Mouse (Mus musculus) liver, embryonic 12.5 days (tissue): ENCODE data around the gene Ksr2. TPM values are rescaled to one million over a fixed set of nuclear protein-coding genes. Genes with fewer than 3 reads are reported as not detected.
A peak's percentile ranks its signal among the peaks of the same experiment; 100 is the strongest.
"Not testable (repeated sequence)": the region's sequence is repeated elsewhere in the genome, so short reads cannot be mapped to it uniquely, and the experiment has no call there.

Experiments used
- ATAC-seq: fragments of 200-750 bp; cut with Nextera tagmentation; 2 replicates; pipeline ENCODE4 v1.8.0; 2017; ENCODE audit warnings: moderate number of reproducible peaks, mild to moderate bottlenecking, moderate library complexity
- H3K27ac ChIP-seq: fragments of 300-500 bp; sonication (generic); 2 replicates; pipeline ENCODE4 v1.5.1; 2016; ENCODE audit warnings: mild to moderate bottlenecking
- H3K27me3 ChIP-seq: fragments of 300-500 bp; sonication (generic); replicated peaks from 2 replicates; pipeline ENCODE4 v1.6.1; 2016; ENCODE audit warnings: mild to moderate bottlenecking, moderate library complexity
- H3K36me3 ChIP-seq: fragments of 300-500 bp; sonication (generic); 2 replicates; pipeline ENCODE4 v1.6.1; 2016; ENCODE audit warnings: mild to moderate bottlenecking, moderate library complexity
- H3K4me1 ChIP-seq: fragments of 300-500 bp; sonication (generic); 2 replicates; pipeline ENCODE4 v1.6.1; 2016
- H3K4me2 ChIP-seq: fragments of 300-500 bp; sonication (generic); 2 replicates; pipeline ENCODE4 v1.6.1; 2016; ENCODE audit warnings: mild to moderate bottlenecking, moderate library complexity
- H3K4me3 ChIP-seq: fragments of 300-500 bp; sonication (generic); 2 replicates; pipeline ENCODE4 v1.5.1; 2016; ENCODE audit warnings: mild to moderate bottlenecking, moderate library complexity
- H3K9ac ChIP-seq: fragments of 300-500 bp; sonication (generic); 2 replicates; pipeline ENCODE4 v1.6.1; 2016; ENCODE audit warnings: mild to moderate bottlenecking, moderate library complexity
- H3K9me3 ChIP-seq: fragments of 300-500 bp; sonication (generic); replicated peaks from 2 replicates; pipeline ENCODE4 v1.6.1; 2016; ENCODE audit warnings: mild to moderate bottlenecking, moderate library complexity
- WGBS: fragments of 180-500 bp; shearing (Covaris S2); methylation state at CpG from one replicate; pipeline ENCODE4 v1.1.7; 2016; ENCODE audit not compliant: insufficient replicate concordance; 5-methylcytosine and 5-hydroxymethylcytosine counted together
- polyA plus RNA-seq: library from polyadenylated mRNA; unstranded; fragments of >200 nt; fragmentation: Nextera tagmentation; extraction: Ambion mirVana; gene quantifications from 2 replicates; pipeline ENCODE4 v1.2.1, GENCODE M21; 2016

Gene Ksr2
- polyA plus RNA-seq, 1 experiment from 2014 or later = not detected

DNA sequence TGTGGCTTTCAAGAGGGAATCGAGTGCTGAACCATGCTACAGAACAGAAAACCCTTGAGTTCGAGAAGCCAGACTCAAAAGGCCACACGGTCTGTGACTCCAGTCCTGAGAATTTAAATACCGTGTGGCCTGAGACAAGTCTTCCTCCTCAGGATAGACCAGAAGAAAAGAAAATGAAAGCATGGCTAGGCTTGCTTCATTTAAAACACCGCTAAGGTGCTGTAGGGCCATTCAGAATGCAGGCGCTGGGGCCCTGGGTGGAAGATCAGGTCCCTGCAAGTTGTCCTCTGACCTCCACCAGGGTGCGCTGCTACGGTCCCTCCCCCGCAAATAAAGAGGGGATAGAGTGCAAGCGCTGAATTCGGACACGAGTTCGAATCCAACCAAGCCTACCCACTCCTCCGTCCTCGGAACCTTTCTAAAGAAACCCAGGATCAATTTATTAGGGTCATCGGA lies 25.5 kb upstream of the Ksr2 start:
- peak; percentile 72 for ATAC-seq
- 8% methylated on average over 16 of the region's 16 CpGs for WGBS

DNA sequence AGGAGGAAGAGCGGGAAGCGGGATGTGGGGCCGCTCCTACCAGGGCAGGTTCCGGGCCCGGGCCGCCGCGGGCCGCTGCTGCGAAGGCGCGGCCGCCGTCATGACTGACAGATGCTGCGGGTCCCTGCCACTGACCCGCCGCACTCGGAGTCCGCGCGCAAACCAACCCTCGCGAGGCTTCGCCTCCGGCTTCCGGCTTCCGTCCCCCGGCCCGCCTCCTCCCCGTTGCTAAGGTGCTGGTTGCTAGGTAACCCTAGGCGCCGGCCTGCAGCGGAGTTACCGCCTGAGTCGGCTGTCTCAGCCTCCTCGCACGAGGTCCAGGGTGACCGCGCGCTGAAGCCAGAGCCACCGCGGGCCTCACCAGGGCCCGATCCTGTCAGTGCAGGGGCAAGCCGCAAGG lies 24.9 kb upstream of the Ksr2 start, which contains the start of gene Rfc5:
TSS of gene Rfc5 (minus strand) at position 171 of the 400 bp plus-strand sequence.
- Histone ChIP-seq H3K27me3 (no peaks in the 10 kb centered on the region), H3K9me3 (peaks cover 6% of the 10 kb centered on the region), H3K4me1 (peaks cover 27% of the 10 kb centered on the region), H3K9ac (peak within 1 kb of the TSS; percentile 87), H3K4me3 (peak within 1 kb of the TSS; percentile 82), H3K4me2 (peak within 1 kb of the TSS; percentile 82), H3K36me3 (peaks cover 34% of the 10 kb centered on the region), H3K27ac (peak within 1 kb of the TSS; percentile 76)
- ATAC-seq = peak; percentile 92
- under 1% methylated on average over 44 of the region's 44 CpGs for WGBS

More for the DNA sequence above, 25.5 kb upstream of the Ksr2 start:
- Histone ChIP-seq H3K4me1 (peaks cover 27% of the 10 kb centered on the region), H3K9me3 (peaks cover 6% of the 10 kb centered on the region), H3K36me3 (peaks cover 40% of the 10 kb centered on the region), H3K4me3 (peak overlapping the region; percentile 82), H3K27me3 (no peaks in the 10 kb centered on the region), H3K4me2 (peak overlapping the region; percentile 82), H3K27ac (peak overlapping the region; percentile 76), H3K9ac (peak overlapping the region; percentile 87)

DNA sequence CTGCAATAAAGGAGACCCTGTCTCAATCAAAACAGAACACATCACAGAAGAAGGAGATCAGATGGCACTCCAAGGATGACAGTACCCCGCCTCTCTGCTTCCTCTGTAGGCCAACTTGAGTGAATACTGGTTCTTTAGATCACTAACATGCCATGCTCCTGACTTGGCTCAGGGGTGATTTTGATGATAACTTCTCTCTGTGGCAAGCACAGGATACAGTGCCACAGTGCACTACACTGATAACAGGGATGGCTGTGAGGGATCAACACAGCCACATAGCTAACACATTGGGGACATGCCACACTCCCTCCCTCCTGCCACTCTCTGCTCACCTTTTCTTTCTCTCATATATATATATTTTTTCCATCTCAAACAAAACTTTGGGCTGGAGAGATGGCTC lies 22.9 kb upstream of the Ksr2 start:
- WGBS = 50% methylated on average over 1 of the region's 1 CpGs
- Histone ChIP-seq H3K4me2 (no peak overlapping the region), H3K9ac (no peak overlapping the region), H3K27me3 (no peaks in the 10 kb centered on the region), H3K9me3 (peaks cover 6% of the 10 kb centered on the region), H3K27ac (no peak overlapping the region), H3K36me3 (peaks cover 14% of the 10 kb centered on the region), H3K4me1 (peaks cover 27% of the 10 kb centered on the region), H3K4me3 (no peak overlapping the region)
- ATAC-seq = no peak

DNA sequence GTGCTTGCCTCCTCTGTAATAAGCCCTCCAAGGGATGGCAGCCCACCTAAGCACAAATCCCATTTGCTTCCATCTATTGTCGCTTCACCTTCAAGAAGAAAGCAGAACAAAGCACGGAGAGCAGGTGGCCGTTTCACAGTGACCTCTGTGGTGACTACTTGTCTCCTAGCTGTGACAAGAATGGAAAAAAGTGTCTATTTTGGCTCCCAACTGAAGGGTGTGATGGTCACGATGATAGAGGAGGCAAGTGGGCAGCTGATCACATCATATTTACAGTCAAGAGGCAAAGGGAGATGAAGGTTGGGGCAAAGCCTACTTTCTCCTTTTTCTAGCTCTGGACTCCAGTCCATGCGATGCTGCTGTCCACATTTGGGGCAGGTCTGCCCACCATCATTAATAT lies 18.0 kb upstream of the Ksr2 start:
- no peaks in the 10 kb centered on the region for H3K27me3 ChIP-seq
- 65% methylated on average over 5 of the region's 5 CpGs for WGBS

DNA sequence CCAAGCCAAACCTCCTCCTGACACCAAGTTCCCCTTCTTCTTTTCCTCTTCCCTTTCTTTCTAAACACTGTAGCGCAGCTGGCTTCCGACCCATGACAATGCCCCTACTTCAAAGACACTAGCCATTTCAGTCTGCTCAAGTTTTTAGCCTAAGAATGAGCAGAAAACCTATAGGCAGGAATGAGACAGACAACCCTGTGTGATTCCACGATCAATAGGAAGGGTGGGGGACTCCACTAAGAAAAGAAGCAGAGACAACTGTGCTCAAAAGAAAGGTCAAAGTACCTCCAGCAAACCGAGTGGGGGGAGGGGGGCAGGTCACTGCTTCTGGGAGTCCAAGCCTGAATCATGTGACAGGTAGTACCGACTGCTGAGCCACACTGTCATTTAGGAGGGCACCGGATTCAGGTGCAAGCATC lies 17.2 kb upstream of the Ksr2 start:
- ATAC-seq = no peak
- Histone ChIP-seq H3K4me3 (no peak overlapping the region), H3K27me3 (no peaks in the 10 kb centered on the region), H3K4me1 (peaks cover 12% of the 10 kb centered on the region), H3K36me3 (no peaks in the 10 kb centered on the region), H3K9me3 (peaks cover 6% of the 10 kb centered on the region), H3K27ac (0 out of 2 replicates have a peak overlapping the region, but pooled peaks have one; percentile 8), H3K9ac (no peak overlapping the region), H3K4me2 (no peak overlapping the region)
- WGBS = 53% methylated on average over 6 of the region's 6 CpGs

More for the DNA sequence above, 18.0 kb upstream of the Ksr2 start:
- H3K36me3 ChIP-seq = no peaks in the 10 kb centered on the region
- H3K4me3 ChIP-seq = no peak overlapping the region
- peaks cover 6% of the 10 kb centered on the region for H3K9me3 ChIP-seq
- H3K27ac ChIP-seq = no peak overlapping the region
- ATAC-seq = no peak
- H3K4me1 ChIP-seq = peaks cover 12% of the 10 kb centered on the region
- H3K4me2 ChIP-seq = no peak overlapping the region
- H3K9ac ChIP-seq = no peak overlapping the region

DNA sequence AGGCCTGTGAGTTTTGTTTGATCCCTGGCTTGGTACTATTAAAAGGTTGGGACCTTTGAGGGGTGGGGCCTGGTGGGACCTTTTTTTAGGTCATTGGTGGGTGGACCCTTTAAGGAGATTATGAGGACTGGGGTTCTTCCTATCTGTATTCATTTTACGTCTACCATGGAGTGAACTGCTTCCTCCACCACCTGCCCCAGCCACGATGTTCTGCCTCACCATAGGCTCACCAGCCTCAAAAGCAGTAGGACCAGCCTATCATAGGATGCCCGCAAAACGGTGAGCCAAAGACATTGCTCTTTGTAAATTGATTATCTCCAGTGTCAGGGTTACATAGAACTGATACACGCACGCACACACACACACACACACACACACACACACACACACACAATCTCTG lies 16.4 kb upstream of the Ksr2 start:
- no peak overlapping the region for H3K27ac ChIP-seq
- WGBS = 54% methylated on average over 6 of the region's 6 CpGs
- H3K27me3 ChIP-seq = no peaks in the 10 kb centered on the region
- peaks cover 6% of the 10 kb centered on the region for H3K9me3 ChIP-seq
- no peak overlapping the region for H3K9ac ChIP-seq
- H3K4me3 ChIP-seq = no peak overlapping the region
- H3K4me1 ChIP-seq = peaks cover 12% of the 10 kb centered on the region
- H3K36me3 ChIP-seq = no peaks in the 10 kb centered on the region
- no peak for ATAC-seq
- H3K4me2 ChIP-seq = no peak overlapping the region

DNA sequence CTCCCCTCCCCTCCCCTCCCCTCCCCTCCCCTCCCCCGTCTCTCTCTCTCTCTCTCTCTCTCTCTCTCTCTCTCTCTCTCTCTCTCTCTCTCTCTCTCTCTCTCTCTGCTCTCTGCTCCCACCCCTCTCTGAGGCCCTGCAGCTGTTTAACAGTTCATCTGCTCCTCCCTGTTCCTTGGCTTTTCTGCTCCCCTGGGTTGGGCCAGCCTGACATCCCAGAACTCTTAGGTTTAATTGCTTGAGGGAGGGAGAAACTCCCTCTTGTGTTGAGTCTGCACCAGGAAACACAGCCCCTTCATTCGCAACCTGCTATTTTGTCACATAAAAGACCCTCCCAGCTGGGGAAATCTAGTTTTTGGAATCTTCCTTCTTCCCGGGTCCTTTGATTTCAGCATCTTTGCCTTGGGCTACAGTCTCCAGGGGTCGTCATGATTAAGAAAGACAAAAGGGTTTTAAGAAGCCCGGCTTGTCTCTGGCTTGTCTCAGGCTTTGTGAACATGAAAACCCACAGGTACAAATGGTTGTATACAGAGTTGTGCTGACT lies 15.7 kb upstream of the Ksr2 start:
- no peak overlapping the region for H3K9ac ChIP-seq
- peaks cover 12% of the 10 kb centered on the region for H3K4me1 ChIP-seq
- H3K27me3 ChIP-seq = peaks cover 6% of the 10 kb centered on the region; the same call in 1 of the 2 replicates
- H3K4me2 ChIP-seq = no peak overlapping the region
- H3K9me3 ChIP-seq = peaks cover under 1% of the 10 kb centered on the region; the same call in 1 of the 2 replicates
- H3K27ac ChIP-seq = no peak overlapping the region
- no peak overlapping the region for H3K4me3 ChIP-seq
- no peaks in the 10 kb centered on the region for H3K36me3 ChIP-seq
- 56% methylated on average over 4 of the region's 5 CpGs for WGBS
- ATAC-seq = no peak

DNA sequence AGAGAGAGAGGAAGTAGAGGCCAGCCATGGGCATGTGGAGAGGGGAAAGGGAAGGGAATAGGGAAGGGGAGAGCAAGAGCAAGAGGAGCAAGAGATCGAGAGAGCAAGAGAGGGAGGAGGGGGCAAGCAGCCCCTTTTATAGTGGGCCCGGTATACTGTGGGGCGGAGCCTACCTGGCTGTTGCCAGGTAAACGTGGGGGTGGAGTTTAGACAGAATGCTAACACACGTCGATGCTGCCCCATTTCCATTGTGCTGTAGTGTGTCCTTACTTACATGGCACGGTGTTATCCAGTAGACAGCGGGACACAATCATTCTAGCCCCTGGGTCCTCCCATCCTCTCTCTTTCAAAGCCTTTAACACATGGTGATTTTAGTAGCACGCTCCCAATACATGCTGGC lies 14.5 kb upstream of the Ksr2 start:
- Histone ChIP-seq H3K36me3 (no peaks in the 10 kb centered on the region), H3K27me3 (peaks cover 8% of the 10 kb centered on the region; the same call in 1 of the 2 replicates), H3K4me2 (no peak overlapping the region), H3K4me1 (peaks cover 12% of the 10 kb centered on the region), H3K4me3 (no peak overlapping the region), H3K27ac (no peak overlapping the region), H3K9me3 (no peaks in the 10 kb centered on the region), H3K9ac (no peak overlapping the region)
- ATAC-seq = no peak
- 63% methylated on average over 9 of the region's 9 CpGs for WGBS

DNA sequence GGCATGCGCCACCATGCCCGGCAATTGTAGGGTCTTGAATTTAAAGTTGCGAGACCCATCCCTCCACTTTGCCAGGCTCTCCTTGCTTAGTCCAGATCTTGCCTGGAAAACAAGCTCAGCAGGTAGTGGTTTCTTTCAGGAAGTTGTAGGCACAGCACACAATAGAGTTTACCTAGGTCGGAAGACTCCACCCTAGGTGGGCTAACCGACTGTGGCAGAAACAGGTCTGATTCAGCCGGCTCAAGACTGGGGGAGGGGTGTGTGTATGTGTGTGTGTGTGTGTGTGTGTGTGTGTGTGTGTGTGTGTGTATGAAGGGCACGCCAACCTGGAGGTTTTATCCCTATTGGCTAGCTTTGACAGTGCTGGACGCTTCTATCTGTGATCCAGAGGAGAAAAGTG lies 10.2 kb upstream of the Ksr2 start:
- H3K4me2 ChIP-seq = no peak overlapping the region
- H3K4me3 ChIP-seq = no peak overlapping the region
- no peak for ATAC-seq
- H3K27ac ChIP-seq = no peak overlapping the region
- H3K27me3 ChIP-seq = peaks cover 8% of the 10 kb centered on the region; the same call in 1 of the 2 replicates
- WGBS = 77% methylated on average over 8 of the region's 8 CpGs
- no peaks in the 10 kb centered on the region for H3K4me1 ChIP-seq
- no peak overlapping the region for H3K9ac ChIP-seq
- no peaks in the 10 kb centered on the region for H3K9me3 ChIP-seq
- no peaks in the 10 kb centered on the region for H3K36me3 ChIP-seq

DNA sequence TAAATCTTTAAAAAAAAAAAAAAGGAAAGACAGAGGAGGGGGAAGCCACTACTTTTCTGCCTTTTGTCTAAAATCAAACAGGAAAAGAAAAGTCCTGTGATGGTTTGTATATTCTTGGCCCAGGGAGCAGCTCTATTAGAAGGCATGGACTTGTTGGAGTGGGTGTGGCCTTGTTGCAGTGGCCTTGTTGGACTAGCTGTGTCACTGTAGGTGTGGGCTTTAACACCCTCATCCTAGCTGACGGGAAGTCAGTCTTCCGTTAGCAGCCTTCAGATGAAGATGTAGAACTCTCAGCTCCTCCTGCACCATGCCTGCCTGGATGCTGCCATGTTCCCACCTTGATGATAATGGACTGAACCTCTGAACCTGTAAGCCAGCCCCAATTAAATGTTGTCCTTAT lies 9.1 kb upstream of the Ksr2 start:
- 62% methylated on average over 2 of the region's 2 CpGs for WGBS
- H3K36me3 ChIP-seq, H3K4me1 ChIP-seq: not testable (repeated sequence)

DNA sequence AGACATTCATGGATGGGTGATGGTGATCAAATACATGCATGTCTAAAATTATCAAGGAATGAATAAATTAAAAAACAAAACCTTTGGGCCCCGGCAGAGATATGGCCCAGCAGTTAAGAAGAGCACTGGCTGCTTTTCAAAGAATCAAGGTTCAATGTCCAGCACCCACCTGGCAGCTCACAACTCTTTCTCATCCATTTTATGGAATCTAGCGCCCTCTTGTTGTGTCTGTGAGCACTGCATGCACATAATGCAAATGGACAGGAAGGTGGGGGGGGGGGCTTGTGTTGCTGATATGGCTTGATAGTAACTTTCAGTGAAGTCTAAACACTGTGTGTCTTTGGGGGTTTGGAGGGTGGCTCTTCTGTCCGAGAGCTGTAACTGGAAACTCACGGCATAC lies 5.6 kb upstream of the Ksr2 start:
- WGBS = 55% methylated on average over 4 of the region's 4 CpGs
- H3K27ac ChIP-seq = no peak overlapping the region

More for the DNA sequence above, 9.1 kb upstream of the Ksr2 start:
- H3K9me3 ChIP-seq, H3K9ac ChIP-seq, ATAC-seq, H3K27ac ChIP-seq, H3K4me2 ChIP-seq, H3K4me3 ChIP-seq: not testable (repeated sequence)
- peaks cover 17% of the 10 kb centered on the region for H3K27me3 ChIP-seq

DNA sequence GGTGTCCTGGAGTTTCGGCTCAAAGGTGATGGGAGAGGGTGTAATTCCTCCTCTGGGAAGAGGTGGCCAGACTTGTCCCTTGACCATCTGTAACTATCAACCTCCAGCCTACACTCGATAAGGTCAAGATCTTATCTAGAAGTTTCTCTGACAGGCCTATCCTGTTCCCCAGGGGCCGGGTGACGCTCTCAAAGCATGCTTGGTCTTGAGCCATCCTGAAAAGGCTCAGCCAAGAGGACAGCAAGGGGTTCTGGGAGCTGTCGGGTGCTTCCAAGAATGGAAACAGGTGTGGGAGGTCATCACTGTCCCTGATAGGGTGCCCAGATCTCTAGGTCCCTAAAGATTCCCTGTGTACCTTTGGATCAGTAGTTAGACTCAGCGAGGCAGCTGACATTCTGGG lies 4.4 kb upstream of the Ksr2 start:
- H3K9ac ChIP-seq = no peak overlapping the region

More for the DNA sequence above, 5.6 kb upstream of the Ksr2 start:
- Histone ChIP-seq H3K4me2 (no peak overlapping the region), H3K4me3 (no peak overlapping the region), H3K27me3 (peaks cover 45% of the 10 kb centered on the region), H3K4me1 (no peaks in the 10 kb centered on the region), H3K9ac (no peak overlapping the region), H3K36me3 (no peaks in the 10 kb centered on the region), H3K9me3 (no peaks in the 10 kb centered on the region)
- ATAC-seq = no peak

More for the DNA sequence above, 4.4 kb upstream of the Ksr2 start:
- Histone ChIP-seq H3K27ac (no peak overlapping the region), H3K9me3 (no peaks in the 10 kb centered on the region), H3K4me3 (no peak overlapping the region), H3K4me2 (no peak overlapping the region), H3K36me3 (no peaks in the 10 kb centered on the region), H3K27me3 (peaks cover 56% of the 10 kb centered on the region), H3K4me1 (0 out of 2 replicates have a peak, but pooled peaks cover 9% of the 10 kb centered on the region)
- ATAC-seq = no peak
- 42% methylated on average over 6 of the region's 6 CpGs for WGBS
